Mouse (Mus musculus) heart, embryonic 12.5 days (tissue): ENCODE measurements around the gene Ccr7. TPM values are rescaled to one million over a fixed set of nuclear protein-coding genes. Genes with fewer than 3 reads are reported as not detected.

Source experiments
- ATAC-seq: fragments of 200-750 bp; cut with Nextera tagmentation; 2 replicates; pipeline ENCODE4 v1.8.0; 2017; ENCODE audit warnings: moderate TSS enrichment, moderate library complexity; ENCODE audit not compliant: insufficient number of reproducible peaks, low FRiP score
- H3K27ac ChIP-seq: fragments of 300-500 bp; sonication (generic); 2 replicates; pipeline ENCODE4 v1.5.1; 2016; ENCODE audit warnings: mild to moderate bottlenecking, moderate library complexity; ENCODE audit not compliant: poor library complexity, severe bottlenecking
- H3K27me3 ChIP-seq: fragments of 300-500 bp; sonication (generic); replicated peaks from 2 replicates; pipeline ENCODE4 v1.6.1; 2016; ENCODE audit warnings: mild to moderate bottlenecking, moderate library complexity
- H3K36me3 ChIP-seq: fragments of 300-500 bp; sonication (generic); 2 replicates; pipeline ENCODE4 v1.6.1; 2016; ENCODE audit warnings: mild to moderate bottlenecking, moderate library complexity
- H3K4me1 ChIP-seq: fragments of 300-500 bp; sonication (generic); replicated peaks from 2 replicates; pipeline ENCODE4 v1.6.1; 2016; ENCODE audit warnings: mild to moderate bottlenecking
- H3K4me2 ChIP-seq: fragments of 300-500 bp; sonication (generic); 2 replicates; pipeline ENCODE4 v1.6.1; 2016; ENCODE audit warnings: mild to moderate bottlenecking, moderate library complexity
- H3K4me3 ChIP-seq: fragments of 300-500 bp; sonication (generic); 2 replicates; pipeline ENCODE4 v1.5.1; 2016; ENCODE audit warnings: mild to moderate bottlenecking
- H3K9ac ChIP-seq: fragments of 300-500 bp; sonication (generic); 2 replicates; pipeline ENCODE4 v1.6.1; 2016; ENCODE audit warnings: mild to moderate bottlenecking, moderate library complexity
- H3K9me3 ChIP-seq: fragments of 300-500 bp; sonication (generic); replicated peaks from 2 replicates; pipeline ENCODE4 v1.6.1; 2016; ENCODE audit warnings: mild to moderate bottlenecking, moderate library complexity
- WGBS: fragments of 180-500 bp; shearing (Covaris S2); methylation state at CpG from one replicate; pipeline ENCODE4 v1.1.7; 2016; 5-methylcytosine and 5-hydroxymethylcytosine counted together
- polyA plus RNA-seq: library from polyadenylated mRNA; unstranded; fragments of >200 nt; fragmentation: Nextera tagmentation; extraction: Ambion mirVana; gene quantifications from 2 replicates; pipeline ENCODE4 v1.2.1, GENCODE M21; 2016

Gene Ccr7
- polyA plus RNA-seq, result 0.08 TPM in 1 of 2 replicates, not detected in the other

- H3K9me3 ChIP-seq, result 0 out of 2 replicates have a peak, but pooled peaks cover 3% of the 10 kb centered on the region
- H3K4me3 ChIP-seq, result 0 out of 2 replicates have a peak within 1 kb of the TSS, but pooled peaks have one; percentile 1
- peaks cover 11% of the 10 kb centered on the region for H3K27me3 ChIP-seq
- no peaks in the 10 kb centered on the region for H3K36me3 ChIP-seq
- H3K27ac ChIP-seq, result no peak within 1 kb of the TSS
- H3K4me1 ChIP-seq, result peaks cover 3% of the 10 kb centered on the region
- ATAC-seq, result no peak
- peak within 1 kb of the TSS; percentile 46 for H3K4me2 ChIP-seq
- no peak within 1 kb of the TSS for H3K9ac ChIP-seq
- WGBS, result 42% methylated on average over 12 of the region's 12 CpGs
Measured at GRCm38 (mm10) chr11:99154987-99155641, at the start of gene Ccr7. Gene Ccr7 (minus strand): TSS chr11:99155077.

- Histone ChIP-seq H3K9me3 (no peaks in the 10 kb centered on the region; the same call in 1 of the 2 replicates), H3K27me3 (peaks cover 25% of the 10 kb centered on the region), H3K27ac (no peak overlapping the region), H3K4me1 (no peaks in the 10 kb centered on the region), H3K4me2 (no peak overlapping the region), H3K36me3 (no peaks in the 10 kb centered on the region), H3K4me3 (no peak overlapping the region), H3K9ac (no peak overlapping the region)
- WGBS, result 22% methylated on average over 14 of the region's 14 CpGs
- no peak for ATAC-seq
Measured at GRCm38 (mm10) chr11:99189154-99189582, 34.3 kb upstream of the Ccr7 start.

GRCm38 (mm10) chr11:99187348-99187747 is 32.5 kb upstream of the Ccr7 start:
- Histone ChIP-seq H3K4me1 (no peaks in the 10 kb centered on the region), H3K27me3 (peaks cover 25% of the 10 kb centered on the region), H3K27ac (no peak overlapping the region), H3K4me2 (no peak overlapping the region), H3K9me3 (no peaks in the 10 kb centered on the region; the same call in 1 of the 2 replicates), H3K4me3 (no peak overlapping the region), H3K9ac (no peak overlapping the region), H3K36me3 (no peaks in the 10 kb centered on the region)
- WGBS, result 79% methylated on average over 4 of the region's 4 CpGs
- ATAC-seq, result no peak

GRCm38 (mm10) chr11:99186836-99187235 is 32.0 kb upstream of the Ccr7 start:
- WGBS, result 61% methylated on average over 2 of the region's 2 CpGs
- H3K9ac ChIP-seq, result no peak overlapping the region
- no peak overlapping the region for H3K4me3 ChIP-seq
- peaks cover 25% of the 10 kb centered on the region for H3K27me3 ChIP-seq
- H3K4me2 ChIP-seq, result no peak overlapping the region
- no peak overlapping the region for H3K27ac ChIP-seq
- H3K4me1 ChIP-seq, result no peaks in the 10 kb centered on the region
- no peak for ATAC-seq
- no peaks in the 10 kb centered on the region for H3K36me3 ChIP-seq
- no peaks in the 10 kb centered on the region; the same call in 1 of the 2 replicates for H3K9me3 ChIP-seq

GRCm38 (mm10) chr11:99182575-99182974 is 27.7 kb upstream of the Ccr7 start:
- Histone ChIP-seq H3K4me1 (no peaks in the 10 kb centered on the region), H3K4me3 (no peak overlapping the region), H3K9me3 (peaks cover 7% of the 10 kb centered on the region; the same call in 1 of the 2 replicates), H3K4me2 (no peak overlapping the region), H3K36me3 (no peaks in the 10 kb centered on the region), H3K9ac (no peak overlapping the region), H3K27ac (no peak overlapping the region), H3K27me3 (peaks cover 5% of the 10 kb centered on the region; the same call in 1 of the 2 replicates)
- 63% methylated on average over 11 of the region's 11 CpGs for WGBS
- no peak for ATAC-seq

GRCm38 (mm10) chr11:99180071-99180470 is 25.2 kb upstream of the Ccr7 start:
- Histone ChIP-seq H3K27me3 (no peaks in the 10 kb centered on the region), H3K36me3 (no peaks in the 10 kb centered on the region), H3K27ac (no peak overlapping the region), H3K9me3 (peaks cover 7% of the 10 kb centered on the region; the same call in 1 of the 2 replicates), H3K4me1 (no peaks in the 10 kb centered on the region), H3K4me3 (no peak overlapping the region), H3K9ac (no peak overlapping the region), H3K4me2 (no peak overlapping the region)
- WGBS, result 78% methylated on average over 5 of the region's 5 CpGs
- no peak for ATAC-seq

- Histone ChIP-seq H3K36me3 (no peaks in the 10 kb centered on the region), H3K9ac (no peak overlapping the region), H3K9me3 (peaks cover 11% of the 10 kb centered on the region; the same call in 1 of the 2 replicates), H3K27me3 (no peaks in the 10 kb centered on the region), H3K4me3 (no peak overlapping the region), H3K27ac (no peak overlapping the region), H3K4me2 (no peak overlapping the region), H3K4me1 (no peaks in the 10 kb centered on the region)
- ATAC-seq, result no peak
- 83% methylated on average over 2 of the region's 3 CpGs for WGBS
Measured at GRCm38 (mm10) chr11:99177925-99178198, 23.0 kb upstream of the Ccr7 start.

- Histone ChIP-seq H3K4me2 (no peak overlapping the region), H3K27ac (no peak overlapping the region), H3K27me3 (no peaks in the 10 kb centered on the region), H3K4me1 (no peaks in the 10 kb centered on the region), H3K9ac (no peak overlapping the region), H3K4me3 (no peak overlapping the region), H3K36me3 (no peaks in the 10 kb centered on the region), H3K9me3 (peaks cover 11% of the 10 kb centered on the region; the same call in 1 of the 2 replicates)
- no peak for ATAC-seq
- 51% methylated on average over 5 of the region's 5 CpGs for WGBS
Measured at GRCm38 (mm10) chr11:99177054-99177924, 22.4 kb upstream of the Ccr7 start.

- Histone ChIP-seq H3K36me3 (no peaks in the 10 kb centered on the region), H3K27me3 (no peaks in the 10 kb centered on the region), H3K27ac (no peak overlapping the region), H3K9ac (no peak overlapping the region), H3K4me2 (no peak overlapping the region), H3K9me3 (peaks cover 3% of the 10 kb centered on the region; the same call in 1 of the 2 replicates), H3K4me1 (no peaks in the 10 kb centered on the region), H3K4me3 (no peak overlapping the region)
- ATAC-seq, result no peak
- 77% methylated on average over 4 of the region's 4 CpGs for WGBS
Measured at GRCm38 (mm10) chr11:99172002-99172401, 17.1 kb upstream of the Ccr7 start.

GRCm38 (mm10) chr11:99171442-99171841 is 16.6 kb upstream of the Ccr7 start:
- no peak overlapping the region for H3K9ac ChIP-seq
- no peak overlapping the region for H3K4me2 ChIP-seq
- H3K4me1 ChIP-seq, result no peaks in the 10 kb centered on the region
- no peak for ATAC-seq
- H3K4me3 ChIP-seq, result no peak overlapping the region
- no peak overlapping the region for H3K27ac ChIP-seq
- H3K36me3 ChIP-seq, result no peaks in the 10 kb centered on the region
- no peaks in the 10 kb centered on the region for H3K27me3 ChIP-seq
- 64% methylated on average over 2 of the region's 2 CpGs for WGBS
- peaks cover 3% of the 10 kb centered on the region; the same call in 1 of the 2 replicates for H3K9me3 ChIP-seq

- Histone ChIP-seq H3K36me3 (no peaks in the 10 kb centered on the region), H3K27me3 (no peaks in the 10 kb centered on the region), H3K4me3 (no peak overlapping the region), H3K4me2 (no peak overlapping the region), H3K27ac (no peak overlapping the region), H3K4me1 (no peaks in the 10 kb centered on the region), H3K9me3 (peaks cover 3% of the 10 kb centered on the region; the same call in 1 of the 2 replicates), H3K9ac (no peak overlapping the region)
- WGBS, result 69% methylated on average over 12 of the region's 12 CpGs
- ATAC-seq, result no peak
Measured at GRCm38 (mm10) chr11:99170547-99171267, 15.8 kb upstream of the Ccr7 start.
